Mouse (Mus musculus) liver, postnatal 0 days (tissue): Measurements from ENCODE around the gene Mettl3.

Experiments used
- CTCF ChIP-seq: sonication (generic); IDR thresholded peaks from 2 replicates; pipeline ENCODE4 v1.5.1; 2016; ENCODE audit warnings: antibody characterized with exemption, low read depth
- EP300 ChIP-seq: IDR thresholded peaks from 2 replicates; pipeline ENCODE4 v1.6.1; 2016; ENCODE audit warnings: antibody characterized with exemption, low read depth, mild to moderate bottlenecking

GRCm38 (mm10) chr14:52272781-52273180 lies 32.1 kb downstream of the Mettl3 start:
- TF ChIP-seq CTCF (no peak), EP300 (no peak)
